Mouse (Mus musculus): ENCODE results near the gene Ap3m1. TPM values are rescaled to one million over a fixed set of nuclear protein-coding genes. Genes with fewer than 3 reads are reported as not detected.

Gene Ap3m1
- polyA plus RNA-seq, 2 experiments = 22.3 to 41.4 TPM

DNA sequence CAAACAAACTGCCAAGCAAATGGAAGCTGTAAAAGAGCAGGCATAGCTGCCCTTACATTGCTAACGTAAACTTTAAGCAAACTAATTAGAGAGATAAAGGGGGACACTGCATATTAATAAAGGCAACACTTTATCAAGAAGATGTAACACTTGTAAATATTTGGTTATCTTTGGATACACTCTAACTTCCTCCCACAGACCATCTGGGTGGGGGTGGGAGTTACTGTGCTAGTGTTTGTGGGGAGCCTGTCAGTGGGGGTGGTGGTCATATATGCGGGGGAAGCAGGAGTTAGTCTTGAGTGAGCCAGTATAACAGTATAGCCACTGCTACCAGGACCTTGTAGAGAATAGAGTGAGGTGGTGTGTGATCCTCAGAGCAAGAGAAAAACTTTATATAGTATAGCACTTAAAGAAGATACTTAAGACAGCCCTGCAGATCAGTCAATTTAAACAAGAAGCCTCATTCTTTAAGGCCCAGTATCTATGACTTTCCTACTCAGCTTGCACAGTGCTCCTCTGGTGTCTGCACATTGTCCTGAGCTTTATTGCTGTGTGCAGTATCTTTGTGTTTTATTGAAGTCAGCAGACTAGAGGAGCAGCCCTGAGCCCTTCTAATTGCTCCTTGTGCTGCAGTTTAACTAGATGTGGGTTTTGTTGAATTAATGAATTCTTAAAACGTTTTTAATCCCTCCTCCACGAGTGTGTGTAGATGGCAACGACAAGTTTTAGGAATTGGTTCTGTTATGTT is 10.6 kb upstream of the Ap3m1 start:
- Histone ChIP-seq H3K27me3 (ENCODE audit: control insufficient read depth, insufficient read depth, low read length) (no peaks in the 10 kb centered on the region), H3K4me3 (ENCODE audit: insufficient read depth in 1 of 2, low read depth in 2 of 2, low read length in 2 of 2) (no peak overlapping the region), H3K27ac (no peak overlapping the region), H3K36me3 (replicated peaks; ENCODE audit: control insufficient read depth, insufficient read depth, low read depth) (no peaks in the 10 kb centered on the region), H3K4me1 (replicated peaks; ENCODE audit: control insufficient read depth in 2 of 2, insufficient read depth in 2 of 2, low read length in 1 of 2) (peaks cover 13 to 24% of the 10 kb centered on the region in 2 experiments), H3K9me3 (ENCODE audit: control insufficient read depth, low read length) (no peaks in the 10 kb centered on the region), H3K9ac (replicated peaks) (no peak overlapping the region), H3K4me2 (ENCODE audit: low read depth) (peak overlapping the region; percentile 18; the same call in 1 of the 2 replicates)
- TF ChIP-seq EP300 (IDR thresholded peaks at IDR 0.05; ENCODE audit: low read depth) (no peak), CTCF (IDR thresholded peaks at IDR 0.05; ENCODE audit: low read depth) (no peak)
- 42% methylated on average over 5 of the region's 5 CpGs for WGBS (ENCODE audit: insufficient replicate concordance)
- DNase-seq (ENCODE audit: low read depth in 3 of 3, low spot score in 3 of 3) (no peak), ATAC-seq (ENCODE audit: insufficient read depth) (peak; percentile 47; the same call in 1 of the 2 replicates)

DNA sequence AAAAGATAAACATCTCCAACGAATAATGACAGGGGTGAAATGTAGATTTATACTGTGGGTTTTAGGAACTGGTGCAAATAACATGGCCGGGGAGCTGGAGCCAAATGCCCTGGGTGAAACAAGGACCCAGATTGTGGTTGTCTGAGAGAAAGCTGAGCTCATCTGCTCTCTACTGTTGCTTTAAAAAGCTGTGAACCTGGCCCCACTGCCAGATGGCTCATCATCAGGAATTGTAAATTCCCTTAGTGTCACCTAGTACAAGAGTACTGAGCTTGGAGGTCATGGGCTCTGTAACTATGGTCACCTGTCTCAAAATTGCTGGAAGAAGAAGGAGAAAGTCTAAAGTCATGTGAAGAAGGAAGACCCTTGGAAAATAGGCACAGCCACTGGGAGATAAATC is 6.7 kb upstream of the Ap3m1 start:
- ATAC-seq (ENCODE audit: insufficient read depth) (no peak), DNase-seq (ENCODE audit: low read depth in 3 of 3, low spot score in 3 of 3) (no peak)
- Histone ChIP-seq H3K9ac (replicated peaks) (no peak overlapping the region), H3K9me3 (ENCODE audit: control insufficient read depth, low read length) (no peaks in the 10 kb centered on the region), H3K4me3 (ENCODE audit: insufficient read depth in 1 of 2, low read depth in 2 of 2, low read length in 2 of 2) (no peak overlapping the region), H3K36me3 (replicated peaks; ENCODE audit: control insufficient read depth, insufficient read depth, low read depth) (no peaks in the 10 kb centered on the region), H3K27ac (no peak overlapping the region), H3K4me1 (replicated peaks; ENCODE audit: control insufficient read depth in 2 of 2, insufficient read depth in 2 of 2, low read length in 1 of 2) (peaks cover 9 to 14% of the 10 kb centered on the region in 2 experiments), H3K4me2 (ENCODE audit: low read depth) (no peak overlapping the region), H3K27me3 (ENCODE audit: control insufficient read depth, insufficient read depth, low read length) (no peaks in the 10 kb centered on the region)
- WGBS (ENCODE audit: insufficient replicate concordance) = 75% methylated on average over 2 of the region's 2 CpGs
- no peak for TF ChIP-seq EP300 (IDR thresholded peaks at IDR 0.05; ENCODE audit: low read depth)

DNA sequence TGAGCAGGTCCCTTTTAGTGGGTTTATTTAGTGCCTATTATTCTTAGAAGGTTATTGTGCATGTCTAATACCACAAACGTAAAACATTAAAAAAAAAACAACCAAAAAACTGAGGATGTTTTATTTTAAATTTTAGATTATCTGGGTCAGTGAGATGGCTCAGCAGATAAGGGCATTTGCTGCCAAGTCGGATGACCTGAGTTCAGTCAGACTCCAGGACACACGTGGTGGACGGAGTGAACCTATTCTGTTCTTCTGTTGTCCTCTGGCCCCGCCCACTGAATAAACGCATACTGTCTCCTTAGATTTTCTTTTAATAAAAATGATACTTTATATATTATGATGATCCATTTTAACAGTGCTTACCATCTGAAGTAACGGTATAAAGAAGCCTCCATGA is 1.3 kb upstream of the Ap3m1 start:
- DNase-seq (ENCODE audit: low read depth in 3 of 3, low spot score in 3 of 3) (no peak), ATAC-seq (ENCODE audit: insufficient read depth) (no peak)
- WGBS (ENCODE audit: insufficient replicate concordance) = 50% methylated on average over 7 of the region's 7 CpGs
- H3K27me3 ChIP-seq (ENCODE audit: control insufficient read depth, insufficient read depth, low read length) = no peaks in the 10 kb centered on the region
- H3K4me2 ChIP-seq (ENCODE audit: low read depth) = peak overlapping the region; percentile 84
- H3K9me3 ChIP-seq (ENCODE audit: control insufficient read depth, low read length) = peaks cover 3% of the 10 kb centered on the region
- H3K4me1 ChIP-seq (replicated peaks; ENCODE audit: control insufficient read depth in 2 of 2, insufficient read depth in 2 of 2, low read length in 1 of 2) = peaks cover 3 to 8% of the 10 kb centered on the region in 2 experiments
- no peaks in the 10 kb centered on the region for H3K36me3 ChIP-seq (replicated peaks; ENCODE audit: control insufficient read depth, insufficient read depth, low read depth)
- TF ChIP-seq CTCF (IDR thresholded peaks at IDR 0.05; ENCODE audit: low read depth) = no peak
- TF ChIP-seq EP300 (IDR thresholded peaks at IDR 0.05; ENCODE audit: low read depth) = no peak
- peak overlapping the region in 1 of 2 experiments; percentile 97; a peak in 2 of 4 replicates for H3K4me3 ChIP-seq (ENCODE audit: insufficient read depth in 1 of 2, low read depth in 2 of 2, low read length in 2 of 2)
- no peak overlapping the region for H3K9ac ChIP-seq (replicated peaks)
- no peak overlapping the region for H3K27ac ChIP-seq

DNA sequence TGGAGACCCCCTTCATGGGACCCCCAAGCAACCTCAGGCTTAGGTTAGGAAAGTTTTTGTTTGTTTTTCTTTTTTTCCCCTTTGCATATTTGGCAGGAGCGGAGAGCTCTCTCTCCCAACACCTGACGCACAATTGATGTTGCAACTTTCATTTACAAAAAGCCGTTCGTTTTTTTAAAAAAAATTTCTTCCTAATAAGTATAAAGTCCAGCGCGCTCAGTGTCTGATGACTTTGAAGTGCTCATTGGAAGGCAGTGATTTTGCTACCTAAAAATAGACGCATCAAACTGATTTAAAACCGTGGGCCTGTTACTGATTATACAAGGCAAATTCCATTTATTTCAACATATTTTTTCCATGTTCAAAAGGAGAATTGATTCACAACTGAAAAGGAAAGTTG is 843 bp upstream of the Ap3m1 start:
- H3K9ac ChIP-seq (replicated peaks) = peak overlapping the region; percentile 70
- no peak for ATAC-seq (ENCODE audit: insufficient read depth)
- no peaks in the 10 kb centered on the region for H3K27me3 ChIP-seq (ENCODE audit: control insufficient read depth, insufficient read depth, low read length)
- peaks cover 3% of the 10 kb centered on the region for H3K9me3 ChIP-seq (ENCODE audit: control insufficient read depth, low read length)
- H3K36me3 ChIP-seq (replicated peaks; ENCODE audit: control insufficient read depth, insufficient read depth, low read depth) = no peaks in the 10 kb centered on the region
- peaks cover 3 to 8% of the 10 kb centered on the region in 2 experiments for H3K4me1 ChIP-seq (replicated peaks; ENCODE audit: control insufficient read depth in 2 of 2, insufficient read depth in 2 of 2, low read length in 1 of 2)
- TF ChIP-seq EP300 (IDR thresholded peaks at IDR 0.05; ENCODE audit: low read depth) (no peak; the same call in 1 of the 2 replicates), CTCF (IDR thresholded peaks at IDR 0.05; ENCODE audit: low read depth) (no peak)
- H3K4me3 ChIP-seq (ENCODE audit: insufficient read depth in 1 of 2, low read depth in 2 of 2, low read length in 2 of 2) = peak overlapping the region; percentile 88 to 97
- no peak overlapping the region; the same call in 1 of the 2 replicates for H3K27ac ChIP-seq
- peak overlapping the region; percentile 84 for H3K4me2 ChIP-seq (ENCODE audit: low read depth)
- DNase-seq (ENCODE audit: low read depth in 3 of 3, low spot score in 3 of 3) = no peak
- whole genome bisulfite sequencing (ENCODE audit: insufficient replicate concordance) = 4% methylated on average over 8 of the region's 8 CpGs

DNA sequence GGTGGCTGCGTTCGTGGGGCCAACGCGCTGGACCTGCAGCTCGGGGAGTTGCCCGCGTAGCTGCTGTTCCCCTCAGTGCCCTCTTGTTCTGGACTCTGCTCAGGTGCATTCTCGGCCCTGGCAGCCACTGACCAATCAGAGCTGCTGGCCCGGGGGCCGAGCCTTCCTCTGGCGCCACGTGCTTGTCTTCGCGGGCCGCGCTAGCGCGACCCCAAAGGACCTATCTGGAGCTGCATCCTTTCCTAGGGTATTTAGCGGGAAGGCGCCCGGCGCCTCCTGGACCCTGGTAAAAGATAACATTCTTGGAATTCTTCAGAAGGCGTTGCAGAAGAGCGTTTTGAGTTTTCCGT is 448 bp upstream of the Ap3m1 start:
- under 1% methylated on average over 25 of the region's 25 CpGs for WGBS (ENCODE audit: insufficient replicate concordance)
- H3K36me3 ChIP-seq (replicated peaks; ENCODE audit: control insufficient read depth, insufficient read depth, low read depth) = no peaks in the 10 kb centered on the region
- TF ChIP-seq CTCF (IDR thresholded peaks at IDR 0.05; ENCODE audit: low read depth) (peak; percentile 38; the same call in 1 of the 2 replicates), EP300 (IDR thresholded peaks at IDR 0.05; ENCODE audit: low read depth) (no peak; the same call in 1 of the 2 replicates)
- ATAC-seq (ENCODE audit: insufficient read depth) = peak; percentile 59
- peak overlapping the region; percentile 84 for H3K4me2 ChIP-seq (ENCODE audit: low read depth)
- peaks cover 3 to 8% of the 10 kb centered on the region in 2 experiments for H3K4me1 ChIP-seq (replicated peaks; ENCODE audit: control insufficient read depth in 2 of 2, insufficient read depth in 2 of 2, low read length in 1 of 2)
- peak overlapping the region; percentile 72 for H3K27ac ChIP-seq
- H3K27me3 ChIP-seq (ENCODE audit: control insufficient read depth, insufficient read depth, low read length) = no peaks in the 10 kb centered on the region
- peak overlapping the region; percentile 70 for H3K9ac ChIP-seq (replicated peaks)
- DNase-seq (ENCODE audit: low read depth in 3 of 3, low spot score in 3 of 3) = peak in 2 of 3 experiments; percentile 53 to 54
- H3K4me3 ChIP-seq (ENCODE audit: insufficient read depth in 1 of 2, low read depth in 2 of 2, low read length in 2 of 2) = peak overlapping the region; percentile 88 to 97
- H3K9me3 ChIP-seq (ENCODE audit: control insufficient read depth, low read length) = peaks cover 3% of the 10 kb centered on the region

Data from liver, embryonic 14.5 days (tissue).